Comparison of ENCODE assay signal across 15 mouse cellular contexts in the genomic region with DNA sequence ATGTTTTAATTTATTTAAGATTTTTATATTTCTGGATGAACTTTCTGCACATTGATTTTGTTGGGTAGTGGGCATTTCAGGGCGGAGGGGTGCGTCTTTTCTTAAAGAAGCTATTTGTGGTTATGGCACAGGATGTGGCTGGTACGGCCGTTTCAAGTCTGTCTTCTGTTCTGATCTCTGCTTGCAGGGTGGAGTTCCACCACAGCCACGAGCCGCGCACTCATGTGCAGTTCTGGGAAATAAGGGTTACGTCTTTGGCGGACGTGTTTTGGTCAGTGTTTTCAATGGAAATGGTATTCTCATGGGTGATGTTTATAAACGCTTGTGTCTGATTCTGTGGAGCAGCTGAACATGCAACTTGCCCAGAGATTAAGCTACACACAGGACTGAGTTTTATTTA. TPM values are rescaled to one million over a fixed set of nuclear protein-coding genes. Genes with fewer than 3 reads are reported as not detected.
DNase-seq lines count a peak whose midpoint lies in the region; ATAC-seq lines count a peak whose summit lies in the region.
"Had no signal": no experiment of that assay in that cellular context is flagged by ENCODE, and none has a peak within 500 bp of the region (broad histone marks: within the 10 kb centered on the region; RNA-seq: fewer than 3 reads in every experiment).

No protein-coding gene starts in this region.

- H3K9me3 ChIP-seq in liver, embryonic 15.5 days (replicated peaks), result no peaks in the 10 kb centered on the region
- no peaks in the 10 kb centered on the region for H3K9me3 ChIP-seq in midbrain, embryonic 15.5 days
- H3K9me3 ChIP-seq: heart, embryonic 13.5 days; hindbrain, embryonic 15.5 days; stomach, embryonic 15.5 days had no signal

- no peaks in the 10 kb centered on the region for H3K36me3 ChIP-seq in liver, embryonic 15.5 days (replicated peaks)
- H3K36me3 ChIP-seq in midbrain, embryonic 15.5 days (replicated peaks), result no peaks in the 10 kb centered on the region
- H3K36me3 ChIP-seq: heart, embryonic 13.5 days; hindbrain, embryonic 15.5 days; stomach, embryonic 15.5 days had no signal

- no peak for ATAC-seq in liver, embryonic 15.5 days (ENCODE audit: insufficient read depth)
- no peak for ATAC-seq in midbrain, embryonic 15.5 days (replicated peaks)

- 20% methylated on average over 11 of the region's 11 CpGs for WGBS in liver, embryonic 15.5 days (ENCODE audit: insufficient replicate concordance)
- WGBS in midbrain, embryonic 15.5 days, result 85% methylated on average over 11 of the region's 11 CpGs

- H3K4me1 ChIP-seq in liver, embryonic 15.5 days (replicated peaks), result peaks cover 9% of the 10 kb centered on the region; the same call in 1 of the 2 replicates
- H3K4me1 ChIP-seq in midbrain, embryonic 15.5 days, result no peaks in the 10 kb centered on the region
- H3K4me1 ChIP-seq: heart, embryonic 13.5 days; hindbrain, embryonic 15.5 days; stomach, embryonic 15.5 days had no signal

- peak overlapping the region; percentile 33 for H3K4me2 ChIP-seq in liver, embryonic 15.5 days
- H3K4me2 ChIP-seq in midbrain, embryonic 15.5 days, result no peak overlapping the region
- H3K4me2 ChIP-seq: heart, embryonic 13.5 days; hindbrain, embryonic 15.5 days; stomach, embryonic 15.5 days had no signal

- no peaks in the 10 kb centered on the region for H3K27me3 ChIP-seq in liver, embryonic 15.5 days
- H3K27me3 ChIP-seq in midbrain, embryonic 15.5 days (replicated peaks), result no peaks in the 10 kb centered on the region
- H3K27me3 ChIP-seq: heart, embryonic 13.5 days; hindbrain, embryonic 15.5 days; stomach, embryonic 15.5 days had no signal

- DNase-seq in 416B (ENCODE audit: low read depth), result peak; percentile 81
- DNase-seq in ZHBTc4 (ENCODE audit: low read depth, low spot score), result peak; percentile 25
- DNase-seq in spleen, postnatal 36 days (ENCODE audit: low spot score in 2 of 2), result peak; percentile 62 to 65
- no peak for DNase-seq in heart, adult 9 months (ENCODE audit: low spot score in 2 of 2)
- no peak for DNase-seq in kidney, adult 9 months
- no peak for DNase-seq in kidney, postnatal 25 days
- DNase-seq: cerebellum, postnatal 14 days; kidney, postnatal 10 days; layer of hippocampus, postnatal 36 days; retina, postnatal 1 day had no signal

- no peak overlapping the region for H3K9ac ChIP-seq in liver, embryonic 15.5 days
- no peak overlapping the region for H3K9ac ChIP-seq in midbrain, embryonic 15.5 days
- H3K9ac ChIP-seq: heart, embryonic 13.5 days; hindbrain, embryonic 15.5 days; stomach, embryonic 15.5 days had no signal

- no peak overlapping the region for H3K4me3 ChIP-seq in liver, embryonic 15.5 days (replicated peaks)
- H3K4me3 ChIP-seq in midbrain, embryonic 15.5 days, result no peak overlapping the region
- H3K4me3 ChIP-seq: heart, embryonic 13.5 days; hindbrain, embryonic 15.5 days; stomach, embryonic 15.5 days had no signal

- no peak overlapping the region for H3K27ac ChIP-seq in liver, embryonic 15.5 days (replicated peaks)
- no peak overlapping the region for H3K27ac ChIP-seq in midbrain, embryonic 15.5 days
- H3K27ac ChIP-seq: heart, embryonic 13.5 days; hindbrain, embryonic 15.5 days; stomach, embryonic 15.5 days had no signal

RNA-seq across cellular contexts. Expression of gene Klhdc1, which starts 16.9 kb away (rescaled TPM):
- 1.9 and 2.1 TPM in 2 replicates for polyA plus RNA-seq in liver, embryonic 15.5 days (2015; fragmentation: Nextera tagmentation; extraction: Ambion mirVana)
- polyA plus RNA-seq in midbrain, embryonic 15.5 days (2015; fragmentation: Nextera tagmentation; extraction: Ambion mirVana), result 14.6 and 16.0 TPM in 2 replicates

RNA-seq across cellular contexts. Expression of gene Pole2, which starts 29.8 kb away (rescaled TPM):
- 20.3 and 21.4 TPM in 2 replicates for polyA plus RNA-seq in liver, embryonic 15.5 days (2015; fragmentation: Nextera tagmentation; extraction: Ambion mirVana)
- polyA plus RNA-seq in midbrain, embryonic 15.5 days (2015; fragmentation: Nextera tagmentation; extraction: Ambion mirVana), result 3.4 and 4.5 TPM in 2 replicates

RNA-seq across cellular contexts. Expression of gene Klhdc2, which starts 38.6 kb away (rescaled TPM):
- 82.8 and 83.0 TPM in 2 replicates for polyA plus RNA-seq in liver, embryonic 15.5 days (2015; fragmentation: Nextera tagmentation; extraction: Ambion mirVana)
- 302 and 305 TPM in 2 replicates for polyA plus RNA-seq in midbrain, embryonic 15.5 days (2015; fragmentation: Nextera tagmentation; extraction: Ambion mirVana)

RNA-seq across cellular contexts. Expression of gene Gm49384, which starts 53.8 kb away (rescaled TPM):
- polyA plus RNA-seq in liver, embryonic 15.5 days (2015; fragmentation: Nextera tagmentation; extraction: Ambion mirVana), result 16.7 and 17.5 TPM in 2 replicates
- polyA plus RNA-seq in midbrain, embryonic 15.5 days (2015; fragmentation: Nextera tagmentation; extraction: Ambion mirVana), result 9.0 and 12.4 TPM in 2 replicates

RNA-seq across cellular contexts. Expression of gene Dnaaf2, which starts 59.6 kb away (rescaled TPM):
- 5.0 and 5.3 TPM in 2 replicates for polyA plus RNA-seq in liver, embryonic 15.5 days (2015; fragmentation: Nextera tagmentation; extraction: Ambion mirVana)
- polyA plus RNA-seq in midbrain, embryonic 15.5 days (2015; fragmentation: Nextera tagmentation; extraction: Ambion mirVana), result 8.2 and 8.5 TPM in 2 replicates

Comparison
In these comparisons a context has a peak if more than half of its experiments do, and no peak if none do; other contexts are left out.
1. DNase-seq: peak in 416B (single experiment), ZHBTc4 (single experiment) and spleen, postnatal 36 days (2 of 2); none in heart, adult 9 months (0 of 2), kidney, adult 9 months (single experiment) and kidney, postnatal 25 days (0 of 2).